Mouse (Mus musculus): ENCODE measurements around the gene Cdc6.

Gene Cdc6

DNA sequence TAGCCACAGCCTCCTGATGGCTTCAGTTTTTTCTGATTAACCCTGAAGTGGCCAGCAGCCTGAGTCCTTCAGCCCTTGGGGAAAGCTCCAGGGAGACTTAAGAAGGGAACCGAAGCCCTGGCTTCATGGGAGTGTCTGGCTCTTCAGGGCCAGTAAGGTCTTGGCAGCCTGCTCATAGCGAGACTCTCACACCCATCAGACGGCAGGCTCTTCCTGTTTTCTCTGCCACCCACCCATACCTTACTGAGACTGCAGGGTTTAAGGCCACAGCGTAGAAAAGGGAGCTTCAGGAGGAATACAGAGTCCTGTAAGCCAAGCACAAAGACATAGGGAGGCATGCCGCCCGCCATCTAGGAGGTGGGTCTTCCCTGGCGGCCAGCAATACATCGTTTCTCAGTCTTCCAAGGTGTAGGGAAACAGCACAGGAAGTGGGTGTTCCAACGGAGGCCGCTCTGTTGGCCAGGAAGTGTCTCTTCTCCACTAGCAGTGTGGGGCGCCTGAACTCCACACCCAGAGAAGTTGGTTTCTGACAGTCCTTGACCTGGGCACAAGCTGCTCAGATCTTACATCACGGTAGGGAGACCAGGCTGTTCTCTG is 7.0 kb upstream of the Cdc6 start:
- no peak for TF ChIP-seq GATA4 (IDR thresholded peaks at IDR 0.05; ENCODE audit: insufficient replicate concordance, low read length)

DNA sequence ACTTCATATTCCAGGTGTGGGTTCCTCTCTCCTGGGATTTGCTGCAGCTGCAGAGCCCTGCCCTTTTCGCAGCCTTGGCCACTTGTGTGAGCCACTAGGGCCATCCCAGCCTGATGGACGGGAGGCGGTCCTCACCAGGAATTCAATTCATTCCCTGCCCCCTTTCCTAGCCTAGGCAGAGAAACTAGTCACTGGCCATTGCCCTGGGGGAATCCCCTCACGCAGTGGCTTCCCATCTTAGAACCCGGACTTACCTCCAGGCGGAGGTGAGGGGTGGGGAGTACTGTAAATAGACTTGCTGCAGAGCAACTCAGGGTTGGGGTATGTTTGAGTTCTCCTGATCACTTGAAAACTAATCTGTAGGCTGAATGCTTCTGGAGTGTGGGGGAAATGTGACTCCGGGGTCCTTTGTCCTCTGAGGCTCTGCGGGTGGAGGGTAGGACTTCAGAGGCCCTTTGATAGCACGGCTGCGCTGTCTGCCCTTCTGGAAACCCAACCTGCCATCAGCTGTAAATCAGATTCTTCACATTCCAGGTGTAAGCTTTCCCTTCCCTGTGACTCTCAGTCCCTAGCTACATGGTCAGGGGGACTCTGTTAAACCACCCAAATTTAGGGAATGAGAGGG is 4.9 kb upstream of the Cdc6 start:
- no peak for TF ChIP-seq GATA4 (IDR thresholded peaks at IDR 0.05; ENCODE audit: insufficient replicate concordance, low read length)

DNA sequence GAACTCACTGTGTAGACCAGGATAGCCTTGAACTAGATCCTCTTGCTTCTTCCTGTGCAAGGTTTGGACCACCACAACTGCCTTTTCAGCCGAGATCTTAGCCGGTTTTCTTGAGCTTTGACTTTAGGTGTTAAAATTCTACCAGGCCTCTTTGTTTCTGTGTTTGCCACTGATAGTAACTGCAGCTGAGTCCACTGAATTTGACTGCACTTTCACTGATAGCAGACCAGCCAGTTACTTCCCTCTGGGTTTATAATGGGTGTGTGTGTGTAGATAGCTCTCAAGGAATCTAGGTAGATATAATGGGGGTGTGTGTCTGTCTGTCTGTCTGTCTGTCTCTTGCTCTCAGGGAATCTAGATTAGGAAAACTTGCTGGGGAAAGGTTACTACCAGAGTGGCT is 3.0 kb upstream of the Cdc6 start:
- TF ChIP-seq GATA4 (IDR thresholded peaks at IDR 0.05; ENCODE audit: insufficient replicate concordance, low read length): no peak

DNA sequence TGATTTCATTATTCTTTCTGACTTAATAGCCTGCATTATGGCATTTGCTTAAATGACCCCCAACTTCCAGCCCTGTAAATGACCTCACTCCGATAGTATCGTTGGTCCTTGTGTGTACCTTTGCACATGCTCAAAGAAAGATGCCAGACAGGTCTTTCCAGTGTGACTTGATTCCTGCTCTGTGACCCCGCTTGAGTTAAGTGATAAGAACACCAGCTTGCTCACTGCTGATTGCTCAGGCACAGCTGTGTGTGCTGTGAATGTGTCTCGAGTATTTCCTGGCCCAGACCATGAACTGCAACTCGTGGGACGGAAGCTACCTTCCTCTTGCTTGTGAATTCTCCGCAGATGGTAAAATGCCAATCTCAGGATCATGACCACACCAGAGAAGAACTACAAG is 2.6 kb upstream of the Cdc6 start:
- TF ChIP-seq GATA4 (IDR thresholded peaks at IDR 0.05; ENCODE audit: insufficient replicate concordance, low read length): no peak

DNA sequence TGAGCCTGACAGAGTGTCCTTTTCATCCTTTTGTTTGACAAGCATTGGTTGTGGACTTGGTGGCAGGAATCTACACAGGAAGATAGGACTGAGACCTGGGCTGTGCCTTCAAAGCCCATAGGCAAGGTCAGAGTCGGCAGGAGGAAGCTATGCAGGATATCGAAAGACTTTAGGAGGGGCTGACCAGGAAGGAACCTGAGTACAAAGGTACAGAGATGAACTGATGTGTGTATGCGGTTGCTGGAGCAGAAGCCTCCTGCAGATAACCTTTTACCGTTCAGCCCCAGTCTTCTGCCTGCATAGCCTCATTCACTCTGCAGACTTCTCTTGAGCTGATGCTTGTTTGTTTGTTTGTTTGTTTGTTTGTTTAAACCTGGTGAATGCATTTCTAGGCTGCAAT is 2.0 kb upstream of the Cdc6 start:
- no peak for TF ChIP-seq GATA4 (IDR thresholded peaks at IDR 0.05; ENCODE audit: insufficient replicate concordance, low read length)

DNA sequence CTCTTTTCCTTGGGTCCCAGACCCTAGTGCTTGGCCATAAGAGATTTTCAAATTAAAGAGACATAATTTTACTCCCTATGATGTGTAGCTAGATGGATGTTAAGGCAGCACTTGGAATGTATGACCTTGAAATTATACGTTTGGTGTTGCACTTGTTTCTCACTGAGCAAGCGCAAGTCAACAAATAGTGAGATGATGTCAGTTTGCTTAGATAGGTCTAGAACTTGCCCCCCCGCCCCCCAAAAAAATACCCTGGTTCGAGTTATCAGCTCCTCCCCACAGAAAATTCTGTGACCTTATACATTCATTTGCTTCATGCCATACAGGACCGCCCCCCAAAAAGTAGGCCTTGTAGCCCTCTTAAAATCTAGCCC is 551 bp upstream of the Cdc6 start:
- TF ChIP-seq GATA4 (IDR thresholded peaks at IDR 0.05; ENCODE audit: insufficient replicate concordance, low read length): no peak

DNA sequence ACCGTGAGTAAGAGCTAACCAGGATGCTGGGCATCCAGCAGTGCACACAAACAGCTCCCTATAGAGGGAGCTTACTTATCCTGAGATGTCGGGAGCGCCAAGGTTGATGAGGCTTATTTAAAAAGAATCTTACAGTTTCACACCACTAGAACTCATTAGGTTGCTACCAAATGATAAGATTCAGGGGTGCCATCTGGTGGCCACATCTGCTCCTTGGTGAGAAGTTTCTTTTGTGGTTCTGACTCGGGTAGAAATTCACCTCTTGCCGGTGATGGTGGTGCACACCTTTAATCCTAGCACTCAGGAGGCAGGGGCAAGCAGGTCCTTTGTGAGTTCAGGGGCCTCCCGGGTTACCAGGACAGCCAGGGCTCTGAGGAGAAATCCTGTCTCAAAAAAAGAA is 2.1 kb downstream of the Cdc6 start:
- no peak for TF ChIP-seq GATA4 (IDR thresholded peaks at IDR 0.05; ENCODE audit: insufficient replicate concordance, low read length)

DNA sequence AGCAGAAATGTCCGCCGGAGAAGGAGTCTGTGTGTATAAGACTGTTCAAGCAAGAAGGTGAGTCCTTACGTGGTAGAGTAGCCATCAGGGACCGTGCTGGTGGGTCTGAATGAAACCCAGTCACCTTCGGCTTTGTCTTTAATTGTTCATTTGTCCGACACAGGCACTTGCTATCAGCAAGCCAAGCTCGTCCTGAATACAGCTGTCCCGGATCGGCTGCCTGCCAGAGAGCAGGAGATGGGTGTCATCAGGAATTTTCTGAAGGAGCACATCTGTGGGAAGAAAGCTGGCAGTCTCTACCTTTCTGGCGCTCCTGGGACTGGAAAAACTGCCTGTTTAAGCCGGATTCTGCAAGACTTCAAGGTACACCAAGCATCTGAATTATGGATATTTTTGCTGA is 2.8 kb downstream of the Cdc6 start:
- no peak for TF ChIP-seq GATA4 (IDR thresholded peaks at IDR 0.05; ENCODE audit: insufficient replicate concordance, low read length)

DNA sequence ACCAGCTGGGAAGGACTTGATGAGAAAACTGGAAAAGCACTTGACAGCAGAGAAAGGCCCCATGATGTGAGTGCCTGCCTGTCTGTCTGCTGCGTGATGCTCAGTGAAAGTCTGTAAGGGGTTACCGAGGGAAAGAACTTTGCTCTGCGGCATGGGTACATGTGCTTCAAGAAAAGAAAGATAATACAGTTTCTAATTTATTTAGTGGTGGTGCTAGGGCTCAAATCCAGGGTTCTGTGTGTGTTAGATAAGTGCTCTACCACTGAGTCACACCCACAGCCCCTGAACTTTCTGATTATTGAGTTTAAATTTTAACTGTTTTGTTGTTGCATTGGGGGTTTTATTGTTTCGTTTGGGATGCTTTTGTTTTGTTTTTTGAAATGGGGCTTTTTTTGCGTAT is 3.9 kb downstream of the Cdc6 start:
- TF ChIP-seq GATA4 (IDR thresholded peaks at IDR 0.05; ENCODE audit: insufficient replicate concordance, low read length): no peak

DNA sequence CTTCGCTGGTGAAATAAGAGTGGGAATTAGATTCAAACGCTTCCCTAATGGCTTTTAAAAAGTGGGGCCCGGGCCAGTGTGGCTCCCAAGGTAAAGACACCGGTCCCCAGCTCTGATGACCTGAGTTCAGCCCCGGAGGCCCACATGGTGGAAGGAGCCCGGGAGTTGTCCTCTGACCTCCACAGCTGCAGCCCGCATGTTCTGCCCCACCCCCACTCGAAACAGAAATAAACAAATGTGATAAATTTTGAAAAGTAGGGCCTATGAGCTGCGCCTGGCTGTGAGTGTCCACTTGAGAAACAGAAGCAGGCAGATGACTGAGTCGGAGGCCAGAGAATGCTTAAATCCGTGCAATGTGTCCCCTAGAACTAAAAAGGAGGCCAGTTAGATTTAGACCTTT is 6.6 kb downstream of the Cdc6 start:
- no peak for TF ChIP-seq GATA4 (IDR thresholded peaks at IDR 0.05; ENCODE audit: insufficient replicate concordance, low read length)

DNA sequence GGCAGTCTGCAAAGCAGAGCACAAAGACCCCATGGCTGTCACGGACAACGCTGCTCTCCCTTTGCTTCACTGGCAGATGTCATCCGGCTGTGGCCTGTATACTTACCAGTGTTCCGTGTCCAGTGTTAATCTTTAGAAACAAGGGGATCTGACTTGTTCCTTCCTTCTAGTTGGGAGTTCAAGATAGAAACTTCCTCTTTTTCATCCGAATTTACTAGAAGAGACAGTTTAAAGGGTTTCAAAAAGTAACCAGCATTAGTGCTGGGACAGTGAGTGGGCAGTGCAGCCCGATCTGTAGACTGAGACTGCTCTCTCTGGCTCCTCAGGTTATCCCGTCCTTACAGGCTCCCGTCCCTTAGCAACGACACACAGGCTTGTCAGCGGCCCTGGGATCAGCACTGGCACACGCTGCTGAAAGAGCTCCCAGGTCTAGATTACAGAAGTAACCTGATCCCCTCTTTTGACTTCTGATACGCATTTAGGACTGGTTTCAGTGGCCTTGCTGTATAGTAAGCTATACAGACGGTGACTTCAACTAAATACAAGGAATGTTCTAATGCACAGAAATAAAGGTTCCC is 9.9 kb downstream of the Cdc6 start:
- TF ChIP-seq GATA4 (IDR thresholded peaks at IDR 0.05; ENCODE audit: insufficient replicate concordance, low read length): no peak

DNA sequence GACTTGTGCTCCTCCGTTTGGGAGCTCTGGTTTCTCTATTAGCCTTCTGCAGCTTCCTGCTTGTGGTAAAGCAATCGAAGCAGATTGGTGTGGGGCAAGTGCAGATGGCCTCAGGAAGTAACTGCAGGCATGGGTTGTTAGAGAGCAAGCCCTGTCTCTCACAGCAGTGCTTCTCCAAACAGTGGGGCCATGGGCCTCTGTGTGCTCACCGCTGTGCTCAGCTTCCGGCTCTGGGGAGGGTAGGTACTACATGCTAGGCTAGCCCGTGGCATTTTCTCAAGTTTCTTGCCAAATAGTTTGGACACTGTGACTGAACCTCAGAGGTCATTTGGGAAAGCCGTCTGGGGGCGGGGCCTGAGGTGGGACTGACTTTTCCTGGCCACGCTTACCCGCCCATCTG is 10.6 kb downstream of the Cdc6 start:
- no peak for TF ChIP-seq GATA4 (IDR thresholded peaks at IDR 0.05; ENCODE audit: insufficient replicate concordance, low read length)

DNA sequence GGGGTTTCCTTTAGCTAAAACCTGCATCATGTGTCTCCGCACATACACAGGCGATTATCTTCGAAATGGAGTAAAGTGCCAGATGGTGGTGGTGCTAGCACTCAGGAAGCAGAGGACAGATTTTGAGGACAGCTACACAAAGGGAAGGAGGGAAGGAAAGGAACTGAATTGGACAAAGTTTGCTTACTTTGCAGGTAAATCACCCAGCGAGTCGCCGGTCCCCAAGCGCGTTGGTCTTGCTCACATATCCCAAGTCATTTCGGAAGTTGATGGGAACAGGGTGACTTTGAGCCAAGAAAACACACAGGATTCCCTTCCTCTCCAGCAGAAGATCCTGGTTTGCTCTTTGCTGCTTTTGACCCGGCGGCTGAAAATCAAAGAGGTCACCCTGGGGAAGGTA is 11.4 kb downstream of the Cdc6 start:
- TF ChIP-seq GATA4 (IDR thresholded peaks at IDR 0.05; ENCODE audit: insufficient replicate concordance, low read length): no peak

DNA sequence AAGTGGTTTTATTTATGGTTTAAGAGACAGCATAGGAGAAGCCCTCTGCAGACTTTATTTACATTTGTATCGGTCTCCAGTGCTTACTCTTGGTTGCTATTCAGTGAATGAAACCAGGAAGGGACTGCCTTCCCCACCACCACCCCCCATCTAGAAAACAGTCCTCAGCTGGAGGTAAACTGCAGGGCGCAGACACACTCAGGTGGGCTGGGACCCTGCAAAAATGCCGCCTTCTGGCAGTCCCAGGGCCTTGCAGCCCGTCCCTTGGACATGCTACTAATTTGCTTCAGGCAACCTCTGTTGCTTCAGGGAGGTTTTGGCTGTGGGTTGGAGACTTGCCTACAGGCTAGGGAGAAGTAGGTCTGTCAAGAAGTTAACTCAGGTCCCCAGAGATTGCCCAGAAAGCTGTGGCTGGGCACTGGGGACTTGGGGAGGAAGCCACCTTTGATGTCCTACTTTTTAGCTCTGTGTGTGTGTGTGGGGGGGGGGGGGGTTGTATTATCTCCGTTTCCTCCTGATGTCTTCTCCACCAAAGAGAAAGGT is 17.1 kb downstream of the Cdc6 start:
- no peak for TF ChIP-seq GATA4 (IDR thresholded peaks at IDR 0.05; ENCODE audit: insufficient replicate concordance, low read length)

DNA sequence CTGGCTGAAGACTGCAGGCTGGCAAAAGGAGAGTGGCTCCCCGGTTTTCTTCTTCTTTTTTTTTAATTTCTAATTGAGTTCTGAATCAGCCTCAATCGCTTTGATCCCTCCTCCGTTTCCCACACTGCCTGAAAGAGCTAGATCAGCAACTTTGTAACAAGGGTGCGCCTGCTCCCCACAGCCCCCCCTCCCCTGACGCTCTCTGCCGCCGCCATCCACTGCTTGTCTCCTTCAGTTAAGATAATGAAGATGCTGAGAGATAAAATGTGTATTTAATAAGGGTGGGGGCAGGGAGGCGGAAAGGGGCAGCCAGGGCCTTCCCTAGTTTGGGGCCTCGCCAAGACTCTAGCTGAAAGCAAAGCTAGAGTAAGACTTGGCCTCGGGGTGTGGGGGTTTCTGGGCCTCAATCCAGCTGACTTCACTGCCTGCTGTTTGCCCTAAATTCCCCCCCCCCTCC is 17.7 kb downstream of the Cdc6 start:
- TF ChIP-seq GATA4 (IDR thresholded peaks at IDR 0.05; ENCODE audit: insufficient replicate concordance, low read length): no peak

DNA sequence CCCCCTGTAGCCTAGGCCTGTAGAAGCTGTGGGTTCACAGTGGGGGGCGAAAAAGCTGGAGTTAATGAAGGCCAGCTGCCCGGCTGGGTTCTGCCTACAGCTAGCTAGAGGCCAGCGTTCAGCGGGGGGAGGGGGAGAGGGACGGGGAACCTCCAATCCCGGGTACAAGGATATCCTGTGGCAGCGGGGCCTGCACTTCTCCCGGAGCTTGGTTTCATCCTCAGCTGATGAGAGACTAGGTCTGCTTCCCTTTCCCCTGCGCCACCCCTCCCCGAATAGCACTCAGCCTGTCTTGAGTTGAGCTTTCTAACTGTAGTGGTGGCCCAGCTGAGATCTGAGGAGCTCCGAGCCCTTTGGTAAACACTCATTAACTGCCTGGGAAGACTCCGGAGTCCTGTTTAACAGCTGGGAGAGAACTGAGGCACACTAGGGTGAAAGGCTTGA is 18.3 kb downstream of the Cdc6 start:
- TF ChIP-seq GATA4 (IDR thresholded peaks at IDR 0.05; ENCODE audit: insufficient replicate concordance, low read length): no peak

Data from liver, adult (tissue).